Mouse (Mus musculus): Measurements from ENCODE around the gene Cd28.

Cd28 gene

GRCm38 (mm10) chr1:60749346-60749840 is 32.8 kb downstream of the Cd28 start:
- DNase-seq (ENCODE audit: low read depth in 1 of 2, low spot score in 2 of 2) = no peak

DNA sequence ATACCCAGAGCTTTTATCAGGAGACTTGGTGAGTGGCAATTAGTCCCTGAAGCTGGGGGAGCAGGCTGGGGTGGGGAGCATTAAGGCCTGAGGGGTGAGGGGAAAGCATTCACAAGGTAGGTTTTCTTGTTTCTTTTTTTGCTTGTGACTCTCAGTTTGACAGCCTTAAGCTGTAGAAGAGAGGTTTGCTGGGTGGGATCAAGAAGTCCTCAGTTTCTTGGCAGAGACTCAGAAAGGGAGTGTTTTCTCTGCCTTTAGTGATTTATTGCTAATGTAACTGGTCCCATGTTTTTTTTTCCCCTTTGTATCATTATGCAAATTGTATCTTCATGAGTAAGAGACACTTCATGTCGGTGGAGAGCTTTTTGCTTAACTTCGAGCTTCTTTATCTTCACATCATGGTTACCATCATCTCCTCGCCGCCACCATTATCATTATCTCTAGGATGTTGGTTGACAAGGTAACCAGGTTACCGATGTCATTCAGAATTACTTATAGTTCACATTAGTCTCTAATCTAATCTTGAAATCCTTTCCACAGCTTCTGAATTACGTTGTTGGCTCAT is 33.7 kb downstream of the Cd28 start:
- DNase-seq (ENCODE audit: low read depth in 1 of 2, low spot score in 2 of 2) = no peak

DNA sequence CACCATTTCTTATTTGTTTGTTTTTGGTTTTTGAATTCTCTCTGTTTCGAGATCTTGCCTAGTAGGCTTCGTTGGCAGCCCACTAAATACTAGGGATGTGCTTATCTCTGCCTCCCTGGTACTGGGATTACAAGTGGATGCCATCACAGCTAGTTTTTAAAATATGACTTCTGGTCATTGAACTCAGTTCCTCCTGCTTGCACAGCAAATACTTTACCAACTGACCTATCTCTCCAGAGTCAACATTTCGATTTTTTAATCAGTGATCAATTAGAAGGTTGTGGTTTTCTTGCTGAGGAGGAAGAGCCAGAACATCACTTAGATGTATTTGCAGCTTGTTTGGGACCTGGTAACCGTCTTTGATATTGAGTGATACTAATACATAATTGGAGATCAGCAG is 34.4 kb downstream of the Cd28 start:
- no peak for DNase-seq (ENCODE audit: low read depth in 1 of 2, low spot score in 2 of 2)

- DNase-seq (ENCODE audit: low read depth in 1 of 2, low spot score in 2 of 2) = no peak
These were observed 36.4 kb downstream of the Cd28 start for GRCm38 (mm10) chr1:60752986-60753385.

GRCm38 (mm10) chr1:60753981-60754380 is 37.4 kb downstream of the Cd28 start:
- no peak for DNase-seq (ENCODE audit: low read depth in 1 of 2, low spot score in 2 of 2)

- no peak for DNase-seq (ENCODE audit: low read depth in 1 of 2, low spot score in 2 of 2)
These were observed 39.0 kb downstream of the Cd28 start for GRCm38 (mm10) chr1:60755391-60756243.

DNA sequence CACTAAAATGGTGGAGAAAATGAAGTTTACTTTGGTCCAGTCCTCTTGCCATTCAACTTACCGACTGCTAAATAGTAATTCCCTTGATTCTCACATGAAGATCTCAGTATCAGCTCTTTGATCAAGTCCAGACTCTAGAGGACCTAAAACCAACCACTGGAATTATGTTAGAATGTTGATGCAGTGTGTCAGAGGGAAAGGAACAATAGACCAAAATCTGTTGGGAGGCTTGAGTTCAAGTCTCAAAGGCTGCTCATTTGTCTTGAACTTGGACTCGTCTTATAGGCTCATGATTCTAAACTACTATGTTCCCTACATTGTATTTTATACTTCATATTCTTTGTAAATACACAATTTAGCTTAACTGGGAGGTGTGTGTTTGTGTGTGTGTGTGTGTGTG is 41.0 kb downstream of the Cd28 start:
- DNase-seq (ENCODE audit: low read depth in 1 of 2, low spot score in 2 of 2) = no peak

DNA sequence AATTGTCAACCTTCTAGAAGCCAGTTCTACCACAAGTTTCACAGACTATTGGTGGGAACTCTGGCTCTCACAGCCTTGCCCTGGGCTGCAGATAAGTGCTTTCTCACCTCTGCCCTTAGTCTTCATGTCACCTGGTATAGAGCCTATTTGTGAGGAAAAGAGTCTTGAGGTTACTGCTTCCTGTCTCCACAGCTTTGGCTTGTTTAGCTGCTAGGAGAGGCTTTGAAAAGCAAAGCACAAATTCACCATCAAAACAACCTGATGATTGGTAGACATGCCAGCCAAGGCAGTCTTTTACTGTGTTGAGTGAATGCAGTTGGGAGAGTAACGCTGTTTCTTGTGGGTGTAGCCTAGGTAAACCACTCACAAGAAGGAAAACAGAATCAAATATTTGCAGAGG is 41.6 kb downstream of the Cd28 start:
- no peak for DNase-seq (ENCODE audit: low read depth in 1 of 2, low spot score in 2 of 2)

GRCm38 (mm10) chr1:60759563-60760335 is 43.1 kb downstream of the Cd28 start:
- DNase-seq (ENCODE audit: low read depth in 1 of 2, low spot score in 2 of 2) = no peak

GRCm38 (mm10) chr1:60760475-60760874 is 43.9 kb downstream of the Cd28 start:
- DNase-seq (ENCODE audit: low read depth in 1 of 2, low spot score in 2 of 2) = no peak

- DNase-seq (ENCODE audit: low read depth in 1 of 2, low spot score in 2 of 2) = no peak
These were observed 45.0 kb downstream of the Cd28 start for GRCm38 (mm10) chr1:60761528-60762171.

- DNase-seq (ENCODE audit: low read depth in 1 of 2, low spot score in 2 of 2) = no peak
These were observed 45.9 kb downstream of the Cd28 start for GRCm38 (mm10) chr1:60762451-60762850.

GRCm38 (mm10) chr1:60762916-60763315 is 46.3 kb downstream of the Cd28 start:
- no peak for DNase-seq (ENCODE audit: low read depth in 1 of 2, low spot score in 2 of 2)

GRCm38 (mm10) chr1:60771771-60772170 is 55.2 kb downstream of the Cd28 start:
- DNase-seq (ENCODE audit: low read depth in 1 of 2, low spot score in 2 of 2) = no peak

GRCm38 (mm10) chr1:60773231-60773630 is 56.6 kb downstream of the Cd28 start:
- no peak for DNase-seq (ENCODE audit: low read depth in 1 of 2, low spot score in 2 of 2)

DNA sequence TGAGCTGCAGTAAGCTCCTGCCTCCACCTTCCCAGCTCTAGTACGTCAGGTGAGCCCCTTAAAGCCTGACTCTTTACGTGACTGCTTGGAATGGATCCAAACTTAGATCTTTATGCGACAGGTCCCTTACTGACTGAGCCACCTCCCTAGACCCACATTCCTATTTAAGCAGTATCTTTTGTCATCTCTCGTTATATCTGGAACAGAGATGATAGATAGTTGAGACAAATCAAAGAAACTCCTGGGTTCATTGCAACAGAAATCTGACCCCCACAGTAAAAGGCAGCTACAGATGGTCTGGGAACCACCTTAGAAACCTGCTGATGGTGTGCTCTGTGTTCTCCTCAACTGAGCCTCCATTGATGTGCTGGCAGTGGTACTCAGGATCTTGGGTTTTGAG is 59.6 kb downstream of the Cd28 start:
- no peak for DNase-seq (ENCODE audit: low read depth in 1 of 2, low spot score in 2 of 2)

DNA sequence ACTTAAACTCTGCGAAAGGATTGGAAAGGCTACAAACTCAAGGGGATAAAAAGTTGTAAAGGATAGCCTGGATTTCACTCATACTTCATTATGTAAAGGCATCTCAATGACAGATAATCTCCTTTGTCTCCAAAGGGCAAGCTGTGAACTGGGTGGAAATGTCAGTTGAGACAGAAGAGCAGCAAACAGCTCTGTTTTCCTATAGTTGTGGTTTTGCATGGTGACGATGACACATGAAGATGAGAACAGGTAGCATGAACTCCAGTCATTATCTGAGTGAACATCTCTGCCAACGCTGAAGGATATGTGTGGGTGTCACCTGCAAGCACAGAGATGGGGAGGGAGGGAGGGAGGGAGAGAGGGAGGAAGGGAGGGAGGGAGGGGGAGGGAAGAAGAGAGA is 60.3 kb downstream of the Cd28 start:
- DNase-seq (ENCODE audit: low read depth in 1 of 2, low spot score in 2 of 2) = no peak

- no peak for DNase-seq (ENCODE audit: low read depth in 1 of 2, low spot score in 2 of 2)
These were observed 62.0 kb downstream of the Cd28 start for GRCm38 (mm10) chr1:60778465-60779115.

GRCm38 (mm10) chr1:60779176-60779575 is 62.6 kb downstream of the Cd28 start:
- no peak for DNase-seq (ENCODE audit: low read depth in 1 of 2, low spot score in 2 of 2)

- DNase-seq (ENCODE audit: low read depth in 1 of 2, low spot score in 2 of 2) = no peak
These were observed 65.1 kb downstream of the Cd28 start for GRCm38 (mm10) chr1:60781666-60782065.

GRCm38 (mm10) chr1:60793717-60794116 is 77.1 kb downstream of the Cd28 start:
- DNase-seq (ENCODE audit: low read depth in 1 of 2, low spot score in 2 of 2) = no peak

Data from monocyte, adult 2 months (primary cell).